Mouse (Mus musculus): ENCODE measurements around the gene Ppp1r14b. TPM values are rescaled to one million over a fixed set of nuclear protein-coding genes. Genes with fewer than 3 reads are reported as not detected.

Ppp1r14b gene
- polyA plus RNA-seq, 1 experiment = 626 TPM

GRCm38 (mm10) chr19:6954046-6954445 lies 20.7 kb upstream of the Ppp1r14b start:
- peaks cover 77% of the 10 kb centered on the region for H3K36me3 ChIP-seq (replicated peaks; ENCODE audit: low read length)
- no peak for TF ChIP-seq FLI1 (IDR thresholded peaks at IDR 0.05; ENCODE audit: low read length)
- no peak for TF ChIP-seq GATA1 (IDR thresholded peaks at IDR 0.05; ENCODE audit: borderline replicate concordance, low read length)

DNA sequence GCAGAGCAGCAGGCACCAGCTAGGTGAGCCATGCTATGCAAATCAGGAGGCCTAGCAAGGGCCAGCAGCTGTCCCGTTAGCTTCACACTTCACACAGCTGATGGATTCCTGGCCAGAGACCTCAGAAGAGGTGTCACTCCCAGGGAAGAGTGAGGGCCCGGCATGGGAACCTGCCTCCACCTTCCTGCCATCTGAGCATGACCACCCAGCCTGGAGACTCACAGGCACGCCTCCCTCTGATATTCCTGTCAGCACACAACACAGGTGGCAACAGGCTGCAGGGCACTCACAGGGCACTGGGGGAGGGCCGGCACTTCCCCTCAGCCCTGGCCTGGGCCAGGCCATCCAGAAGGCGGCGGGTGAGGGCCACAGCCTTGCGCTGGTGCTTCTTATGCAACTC lies 19.3 kb upstream of the Ppp1r14b start:
- peaks cover 90% of the 10 kb centered on the region for H3K4me1 ChIP-seq
- TF ChIP-seq FLI1 (IDR thresholded peaks at IDR 0.05; ENCODE audit: low read length) (no peak), GATA1 (IDR thresholded peaks at IDR 0.05; ENCODE audit: borderline replicate concordance, low read length) (no peak)
- peaks cover 80% of the 10 kb centered on the region for H3K36me3 ChIP-seq (replicated peaks; ENCODE audit: low read length)

More at GRCm38 (mm10) chr19:6954046-6954445, 20.7 kb upstream of the Ppp1r14b start:
- Histone ChIP-seq H3K9me3 (no peaks in the 10 kb centered on the region), H3K4me1 (peaks cover 92% of the 10 kb centered on the region), H3K27me3 (replicated peaks) (no peaks in the 10 kb centered on the region), H3K4me3 (replicated peaks) (no peak overlapping the region)

GRCm38 (mm10) chr19:6956461-6956860 lies 18.3 kb upstream of the Ppp1r14b start:
- H3K4me1 ChIP-seq = peaks cover 85% of the 10 kb centered on the region
- no peak for TF ChIP-seq FLI1 (IDR thresholded peaks at IDR 0.05; ENCODE audit: low read length)
- TF ChIP-seq GATA1 (IDR thresholded peaks at IDR 0.05; ENCODE audit: borderline replicate concordance, low read length) = no peak
- no peaks in the 10 kb centered on the region for H3K9me3 ChIP-seq
- H3K27me3 ChIP-seq (replicated peaks) = no peaks in the 10 kb centered on the region
- no peak overlapping the region for H3K4me3 ChIP-seq (replicated peaks)
- H3K36me3 ChIP-seq (replicated peaks; ENCODE audit: low read length) = peaks cover 89% of the 10 kb centered on the region

More for the DNA sequence above, 19.3 kb upstream of the Ppp1r14b start:
- Histone ChIP-seq H3K27me3 (replicated peaks) (no peaks in the 10 kb centered on the region), H3K9me3 (no peaks in the 10 kb centered on the region), H3K4me3 (replicated peaks) (no peak overlapping the region)

- Histone ChIP-seq H3K4me3 (replicated peaks) (peak overlapping the region; percentile 99), H3K9me3 (no peaks in the 10 kb centered on the region), H3K27me3 (replicated peaks) (no peaks in the 10 kb centered on the region), H3K4me1 (peaks cover 76% of the 10 kb centered on the region), H3K36me3 (replicated peaks; ENCODE audit: low read length) (peaks cover 36% of the 10 kb centered on the region)
- no peak for TF ChIP-seq GATA1 (IDR thresholded peaks at IDR 0.05; ENCODE audit: borderline replicate concordance, low read length)
- no peak for TF ChIP-seq FLI1 (IDR thresholded peaks at IDR 0.05; ENCODE audit: low read length)
Measured at GRCm38 (mm10) chr19:6968491-6969271, 6.1 kb upstream of the Ppp1r14b start.

GRCm38 (mm10) chr19:6969291-6969664 lies 5.5 kb upstream of the Ppp1r14b start:
- TF ChIP-seq GATA1 (IDR thresholded peaks at IDR 0.05; ENCODE audit: borderline replicate concordance, low read length) (no peak), FLI1 (IDR thresholded peaks at IDR 0.05; ENCODE audit: low read length) (no peak)
- H3K4me1 ChIP-seq = peaks cover 76% of the 10 kb centered on the region
- H3K36me3 ChIP-seq (replicated peaks; ENCODE audit: low read length) = peaks cover 30% of the 10 kb centered on the region
- H3K4me3 ChIP-seq (replicated peaks) = peak overlapping the region; percentile 99
- no peaks in the 10 kb centered on the region for H3K9me3 ChIP-seq
- no peaks in the 10 kb centered on the region for H3K27me3 ChIP-seq (replicated peaks)

DNA sequence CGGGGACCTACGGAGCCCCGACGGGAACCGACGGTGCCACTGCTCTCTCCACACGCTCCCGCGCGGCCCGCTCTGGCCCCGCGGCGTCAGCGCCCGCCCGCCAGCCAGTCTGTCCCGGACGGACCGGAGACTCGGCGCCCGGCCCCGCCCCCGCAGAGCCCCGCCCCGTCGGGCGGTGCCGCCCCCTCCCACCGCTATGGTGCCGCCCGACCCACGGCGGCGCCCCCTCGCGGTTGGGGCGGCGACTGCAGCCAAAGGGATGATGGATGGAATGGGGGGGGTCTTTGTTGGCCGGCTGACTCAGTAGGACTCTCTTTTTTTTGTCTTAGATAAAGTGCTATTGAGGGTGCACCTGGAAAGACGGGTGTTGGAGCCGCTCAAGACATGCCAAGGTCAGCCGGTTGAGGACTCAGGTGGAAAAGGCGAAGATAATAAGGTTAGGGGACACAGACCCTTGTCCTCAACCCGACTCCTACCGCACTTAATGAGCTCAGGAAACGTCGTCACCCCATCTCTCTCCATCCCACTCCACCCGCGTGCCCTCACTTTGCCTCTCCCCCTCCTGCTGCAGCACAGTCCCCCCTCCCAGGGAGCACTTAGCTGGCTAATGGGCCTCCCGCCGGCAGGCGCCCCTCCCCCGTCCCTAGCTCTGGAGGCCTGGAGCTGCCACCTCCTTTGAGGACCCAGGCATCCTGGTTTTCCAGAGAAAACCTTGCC lies 4.9 kb upstream of the Ppp1r14b start:
- Histone ChIP-seq H3K9me3 (no peaks in the 10 kb centered on the region), H3K36me3 (replicated peaks; ENCODE audit: low read length) (peaks cover 25% of the 10 kb centered on the region), H3K4me1 (peaks cover 74% of the 10 kb centered on the region), H3K27me3 (replicated peaks) (no peaks in the 10 kb centered on the region), H3K4me3 (replicated peaks) (peak overlapping the region; percentile 99)
- TF ChIP-seq GATA1 (IDR thresholded peaks at IDR 0.05; ENCODE audit: borderline replicate concordance, low read length) (no peak), FLI1 (IDR thresholded peaks at IDR 0.05; ENCODE audit: low read length) (no peak)

- Histone ChIP-seq H3K9me3 (no peaks in the 10 kb centered on the region), H3K4me1 (peaks cover 75% of the 10 kb centered on the region), H3K27me3 (replicated peaks) (no peaks in the 10 kb centered on the region), H3K36me3 (replicated peaks; ENCODE audit: low read length) (peaks cover 17% of the 10 kb centered on the region), H3K4me3 (replicated peaks) (peak overlapping the region; percentile 99)
- TF ChIP-seq GATA1 (IDR thresholded peaks at IDR 0.05; ENCODE audit: borderline replicate concordance, low read length) (no peak), FLI1 (IDR thresholded peaks at IDR 0.05; ENCODE audit: low read length) (no peak)
Measured at GRCm38 (mm10) chr19:6970460-6971085, 4.2 kb upstream of the Ppp1r14b start.

- H3K4me3 ChIP-seq (replicated peaks) = peak overlapping the region; percentile 20
- TF ChIP-seq FLI1 (IDR thresholded peaks at IDR 0.05; ENCODE audit: low read length) = no peak
- H3K9me3 ChIP-seq = no peaks in the 10 kb centered on the region
- peaks cover 10% of the 10 kb centered on the region for H3K36me3 ChIP-seq (replicated peaks; ENCODE audit: low read length)
- no peaks in the 10 kb centered on the region for H3K27me3 ChIP-seq (replicated peaks)
- peaks cover 86% of the 10 kb centered on the region for H3K4me1 ChIP-seq
Measured at GRCm38 (mm10) chr19:6971644-6972043, 3.1 kb upstream of the Ppp1r14b start.

- Histone ChIP-seq H3K9me3 (no peaks in the 10 kb centered on the region), H3K27me3 (replicated peaks) (no peaks in the 10 kb centered on the region), H3K36me3 (replicated peaks; ENCODE audit: low read length) (peaks cover 12% of the 10 kb centered on the region), H3K4me1 (peaks cover 87% of the 10 kb centered on the region), H3K4me3 (replicated peaks) (peak overlapping the region; percentile 35)
- TF ChIP-seq GATA1 (IDR thresholded peaks at IDR 0.05; ENCODE audit: borderline replicate concordance, low read length) (no peak), FLI1 (IDR thresholded peaks at IDR 0.05; ENCODE audit: low read length) (no peak)
Measured at GRCm38 (mm10) chr19:6972247-6972917, 2.4 kb upstream of the Ppp1r14b start.

Measured in megakaryocyte, embryonic 14.5 days (primary cell).